In the genomic region with DNA sequence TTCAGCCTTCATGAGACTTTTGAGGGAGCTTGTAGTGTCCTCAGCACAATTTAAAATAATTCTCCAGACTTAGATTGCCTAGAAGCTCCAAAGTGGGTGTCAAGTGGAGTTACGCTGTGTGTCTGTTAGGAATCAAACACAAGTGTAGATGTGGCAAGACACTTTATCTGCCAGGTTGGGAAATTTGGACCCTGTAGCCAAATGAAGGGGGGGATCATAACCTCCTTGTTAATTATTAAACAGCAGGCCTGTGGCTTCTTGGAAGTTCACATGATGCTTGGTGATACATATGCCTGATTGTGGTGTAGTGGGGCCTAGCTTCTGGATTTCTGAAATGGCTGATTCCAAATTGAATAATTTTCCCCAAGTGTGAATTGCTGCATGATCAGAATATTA, we compare ENCODE assay signal across 30 mouse cellular contexts. TPM values are rescaled to one million over a fixed set of nuclear protein-coding genes. Genes with fewer than 3 reads are reported as not detected.
DNase-seq lines count a peak whose midpoint lies in the region; ATAC-seq lines count a peak whose summit lies in the region.
"Had no signal": no experiment of that assay in that cellular context is flagged by ENCODE, and none has a peak within 500 bp of the region (broad histone marks: within the 10 kb centered on the region; RNA-seq: fewer than 3 reads in every experiment).

No protein-coding gene starts in this region.

- peaks cover 59% of the 10 kb centered on the region for H3K4me1 ChIP-seq in kidney, embryonic 16.5 days (ENCODE audit: insufficient read depth, low read length)
- peaks cover 8% of the 10 kb centered on the region; the same call in 1 of the 2 replicates for H3K4me1 ChIP-seq in intestine, embryonic 15.5 days (replicated peaks)
- H3K4me1 ChIP-seq in liver, embryonic 11.5 days (replicated peaks; ENCODE audit: control insufficient read depth, insufficient read depth, low read length) = peaks cover 25% of the 10 kb centered on the region
- H3K4me1 ChIP-seq: midbrain, embryonic 15.5 days had no signal

- peaks cover 38% of the 10 kb centered on the region; the same call in 1 of the 2 replicates for H3K79me2 ChIP-seq in macrophage (ENCODE audit: inconsistent target)

- H3K9ac ChIP-seq in kidney, embryonic 16.5 days (replicated peaks; ENCODE audit: low read length) = no peak overlapping the region
- no peak overlapping the region for H3K9ac ChIP-seq in intestine, embryonic 15.5 days
- H3K9ac ChIP-seq in liver, embryonic 11.5 days (ENCODE audit: low read depth, low read length) = no peak overlapping the region
- H3K9ac ChIP-seq: embryonic facial prominence, embryonic 12.5 days; hindbrain, embryonic 13.5 days; midbrain, embryonic 15.5 days had no signal

- WGBS in kidney, embryonic 16.5 days = 90% methylated on average over 1 of the region's 1 CpGs
- WGBS in intestine, embryonic 15.5 days = 73% methylated on average over 1 of the region's 1 CpGs
- WGBS in liver, embryonic 11.5 days = 77% methylated on average over 1 of the region's 1 CpGs
- 93% methylated on average over 1 of the region's 1 CpGs for WGBS in macrophage (ENCODE audit: missing documents)

- DNase-seq in kidney, adult 8-10 months = peak; percentile 52 to 79
- DNase-seq in liver, embryonic 11.5 days (ENCODE audit: low spot score) = no peak
- DNase-seq in lung, postnatal 4 days = no peak
- DNase-seq in cerebellum, adult 18-20 months = no peak
- DNase-seq: adrenal gland, adult 2 months; cerebellum, adult 9-11 months; gastrocnemius, postnatal 14 days; heart, postnatal 14 days; layer of hippocampus, postnatal 36 days; lung, postnatal 14 days; right cerebral cortex, postnatal 25 days; thymus, postnatal 4 days had no signal

- H3K27ac ChIP-seq in kidney, embryonic 16.5 days (ENCODE audit: low read length) = no peak overlapping the region
- H3K27ac ChIP-seq in intestine, embryonic 15.5 days = no peak overlapping the region; the same call in 1 of the 2 replicates
- H3K27ac ChIP-seq in liver, embryonic 11.5 days (ENCODE audit: low read depth, low read length) = 0 out of 2 replicates have a peak overlapping the region, but pooled peaks have one; percentile 29
- peak overlapping the region; percentile 74; the same call in 1 of the 2 replicates for H3K27ac ChIP-seq in macrophage
- H3K27ac ChIP-seq: embryonic facial prominence, embryonic 12.5 days; heart, embryonic 10.5 days; hindbrain, embryonic 13.5 days; midbrain, embryonic 15.5 days had no signal

- no peaks in the 10 kb centered on the region for H3K9me3 ChIP-seq in kidney, embryonic 16.5 days (ENCODE audit: low read length)
- no peaks in the 10 kb centered on the region for H3K9me3 ChIP-seq in intestine, embryonic 15.5 days
- H3K9me3 ChIP-seq in liver, embryonic 11.5 days (ENCODE audit: control insufficient read depth, low read length) = no peaks in the 10 kb centered on the region
- H3K9me3 ChIP-seq: embryonic facial prominence, embryonic 12.5 days; heart, embryonic 10.5 days; hindbrain, embryonic 13.5 days; midbrain, embryonic 15.5 days had no signal

- no peaks in the 10 kb centered on the region for H3K27me3 ChIP-seq in kidney, embryonic 16.5 days (ENCODE audit: insufficient read depth, low read length)
- no peaks in the 10 kb centered on the region for H3K27me3 ChIP-seq in intestine, embryonic 15.5 days (replicated peaks)
- H3K27me3 ChIP-seq in liver, embryonic 11.5 days (replicated peaks; ENCODE audit: control insufficient read depth, insufficient read depth, low read length) = no peaks in the 10 kb centered on the region
- H3K27me3 ChIP-seq: embryonic facial prominence, embryonic 12.5 days; hindbrain, embryonic 13.5 days; midbrain, embryonic 15.5 days had no signal

- 0 out of 2 replicates have a peak, but pooled peaks cover 3% of the 10 kb centered on the region for H3K36me3 ChIP-seq in kidney, embryonic 16.5 days (ENCODE audit: insufficient read depth, low read length)
- H3K36me3 ChIP-seq in intestine, embryonic 15.5 days = no peaks in the 10 kb centered on the region
- no peaks in the 10 kb centered on the region for H3K36me3 ChIP-seq in liver, embryonic 11.5 days (ENCODE audit: control insufficient read depth, insufficient read depth, low read length)
- H3K36me3 ChIP-seq in macrophage (ENCODE audit: inconsistent target) = no peaks in the 10 kb centered on the region
- H3K36me3 ChIP-seq: embryonic facial prominence, embryonic 12.5 days; heart, embryonic 10.5 days; hindbrain, embryonic 13.5 days; midbrain, embryonic 15.5 days had no signal

- H3K4me2 ChIP-seq in kidney, embryonic 16.5 days (replicated peaks; ENCODE audit: low read depth, low read length) = no peak overlapping the region
- H3K4me2 ChIP-seq in intestine, embryonic 15.5 days (replicated peaks) = no peak overlapping the region
- H3K4me2 ChIP-seq in liver, embryonic 11.5 days = peak overlapping the region; percentile 13; the same call in 1 of the 2 replicates
- H3K4me2 ChIP-seq: embryonic facial prominence, embryonic 12.5 days; hindbrain, embryonic 13.5 days; midbrain, embryonic 15.5 days had no signal

- no peak overlapping the region for H3K4me3 ChIP-seq in kidney, embryonic 16.5 days (ENCODE audit: low read length)
- H3K4me3 ChIP-seq in intestine, embryonic 15.5 days (replicated peaks) = no peak overlapping the region
- H3K4me3 ChIP-seq in liver, embryonic 11.5 days (ENCODE audit: low read depth, low read length) = no peak overlapping the region
- no peak overlapping the region for H3K4me3 ChIP-seq in macrophage (ENCODE audit: inconsistent target)
- H3K4me3 ChIP-seq: embryonic facial prominence, embryonic 12.5 days; heart, embryonic 10.5 days; hindbrain, embryonic 13.5 days; layer of hippocampus, adult 2 months; midbrain, embryonic 15.5 days had no signal

- ATAC-seq in kidney, embryonic 16.5 days (ENCODE audit: low FRiP score, low TSS enrichment) = no peak
- peak; percentile 77 for ATAC-seq in intestine, embryonic 15.5 days
- ATAC-seq in liver, embryonic 11.5 days (replicated peaks; ENCODE audit: low FRiP score) = no peak
- ATAC-seq: forebrain, embryonic 14.5 days; inflammation-experienced regulatory T-cells, adult 6 months; midbrain, embryonic 15.5 days had no signal

RNA-seq across cellular contexts. Expression of gene Ppfibp1, which starts 19.5 kb away (rescaled TPM):
- polyA plus RNA-seq in kidney, embryonic 16.5 days (2015; fragmentation: Nextera tagmentation; extraction: Ambion mirVana) = 66.1 and 71.1 TPM in 2 replicates
- polyA plus RNA-seq in intestine, embryonic 15.5 days (2015; fragmentation: Nextera tagmentation; extraction: Ambion mirVana) = 35.9 and 41.5 TPM in 2 replicates
- polyA plus RNA-seq in liver, embryonic 11.5 days (2014; fragmentation: Nextera tagmentation; extraction: Ambion mirVana) = 31.1 and 33.1 TPM in 2 replicates
- total RNA-seq in macrophage (2018; cell fraction: chromatin; rRNA removed) = 1,000 to 10,000 TPM in 2 of 26 experiments, 100 to 1,000 TPM in 11, 10 to 100 TPM in 13; 69.3 to 1,140 (median 101) TPM
- 100 to 1,000 TPM in 1 of 26 experiments, 10 to 100 TPM in 25; 27.6 to 138 (median 34.7) TPM for total RNA-seq in macrophage (2018; cell fraction: cytosol; rRNA removed)
- total RNA-seq in macrophage (2018; cell fraction: nucleus; rRNA removed) = 100 to 1,000 TPM in 5 of 26 experiments, 10 to 100 TPM in 21; 34.5 to 464 (median 54.9) TPM
- 23.9 to 52.2 TPM (median 31.5 TPM) in 3 replicates for polyA plus RNA-seq in macrophage (2018)

RNA-seq across cellular contexts. Expression of gene 1700034J05Rik, which starts 46.4 kb away (rescaled TPM):
- 0.17 and 0.37 TPM in 2 replicates for polyA plus RNA-seq in kidney, embryonic 16.5 days (2015; fragmentation: Nextera tagmentation; extraction: Ambion mirVana)
- polyA plus RNA-seq in intestine, embryonic 15.5 days (2015; fragmentation: Nextera tagmentation; extraction: Ambion mirVana) = 0.10 and 0.21 TPM in 2 replicates
- polyA plus RNA-seq in liver, embryonic 11.5 days (2014; fragmentation: Nextera tagmentation; extraction: Ambion mirVana) = 0.08 and 0.17 TPM in 2 replicates
- not detected for total RNA-seq in macrophage (2018; cell fraction: chromatin; rRNA removed)
- total RNA-seq in macrophage (2018; cell fraction: cytosol; rRNA removed) = not detected
- total RNA-seq in macrophage (2018; cell fraction: nucleus; rRNA removed) = not detected
- polyA plus RNA-seq in macrophage (2018) = not detected in 3 replicates
- total RNA-seq: adrenal gland, adult 2 months; gastrocnemius, postnatal 14 days; heart, postnatal 14 days; layer of hippocampus, adult 2 months; layer of hippocampus, postnatal 36 days; left cerebral cortex, postnatal 25 days; megakaryocyte-erythroid progenitor cell, adult 5-6 weeks; neutrophil, adult 5-6 weeks had no signal
- polyA plus RNA-seq: adrenal gland, adult 2 months; cortical plate, adult 2 months; forebrain, embryonic 14.5 days; hindbrain, embryonic 13.5 days; midbrain, embryonic 15.5 days; spleen, adult 2 months had no signal

RNA-seq across cellular contexts. Expression of gene Smco2, which starts 57.9 kb away (rescaled TPM):
- not detected in 2 replicates for polyA plus RNA-seq in kidney, embryonic 16.5 days (2015; fragmentation: Nextera tagmentation; extraction: Ambion mirVana)
- polyA plus RNA-seq in intestine, embryonic 15.5 days (2015; fragmentation: Nextera tagmentation; extraction: Ambion mirVana) = not detected in 2 replicates
- not detected in 2 replicates for polyA plus RNA-seq in liver, embryonic 11.5 days (2014; fragmentation: Nextera tagmentation; extraction: Ambion mirVana)
- total RNA-seq in macrophage (2018; cell fraction: chromatin; rRNA removed) = not detected
- not detected for total RNA-seq in macrophage (2018; cell fraction: cytosol; rRNA removed)
- not detected for total RNA-seq in macrophage (2018; cell fraction: nucleus; rRNA removed)
- not detected in 3 replicates for polyA plus RNA-seq in macrophage (2018)
- total RNA-seq: adrenal gland, adult 2 months; gastrocnemius, postnatal 14 days; layer of hippocampus, adult 2 months; layer of hippocampus, postnatal 36 days; left cerebral cortex, postnatal 25 days; megakaryocyte-erythroid progenitor cell, adult 5-6 weeks; neutrophil, adult 5-6 weeks had no signal
- polyA plus RNA-seq: adrenal gland, adult 2 months; C2C12; embryonic facial prominence, embryonic 12.5 days; forebrain, embryonic 14.5 days; heart, embryonic 10.5 days; hindbrain, embryonic 13.5 days; inflammation-experienced regulatory T-cells, adult 6 months; limb, embryonic 14.5 days; midbrain, embryonic 15.5 days; spleen, adult 2 months; stomach, embryonic 14.5 days had no signal

Comparison
In these comparisons a context has a peak if more than half of its experiments do, and no peak if none do; other contexts are left out.
1. DNase-seq: peak in kidney, adult 8-10 months (2 of 2); none in liver, embryonic 11.5 days (single experiment), lung, postnatal 4 days (0 of 2) and cerebellum, adult 18-20 months (0 of 2).
2. H3K27ac ChIP-seq: peak in liver, embryonic 11.5 days (single experiment) and macrophage (single experiment); none in kidney, embryonic 16.5 days (single experiment) and intestine, embryonic 15.5 days (single experiment).